Mouse (Mus musculus): ENCODE data around the gene Pagr1b. TPM values are rescaled to one million over a fixed set of nuclear protein-coding genes. Genes with fewer than 3 reads are reported as not detected.

Gene Pagr1b
- polyA plus RNA-seq, 1 experiment from 2014 or later, result 0.31 TPM

GRCm38 (mm10) chr7:127016081-127016480 is 203 bp downstream of the Pagr1b start:
- Histone ChIP-seq H3K4me2 (ENCODE audit: low read length) (peak overlapping the region; percentile 83), H3K9ac (ENCODE audit: low read depth, low read length) (peak overlapping the region; percentile 87), H3K27ac (ENCODE audit: low read depth, low read length) (peak overlapping the region; percentile 96), H3K36me3 (ENCODE audit: control insufficient read depth, insufficient read depth, low read length) (no peaks in the 10 kb centered on the region; the same call in 1 of the 2 replicates), H3K4me1 (ENCODE audit: control insufficient read depth, insufficient read depth, low read depth, low read length) (peaks cover 46% of the 10 kb centered on the region), H3K9me3 (ENCODE audit: control insufficient read depth, low read length) (no peaks in the 10 kb centered on the region), H3K4me3 (ENCODE audit: low read length) (peak overlapping the region; percentile 64), H3K27me3 (replicated peaks; ENCODE audit: control insufficient read depth, insufficient read depth, low read length) (no peaks in the 10 kb centered on the region)
- WGBS, result 0% methylated on average over 10 of the region's 10 CpGs
- ATAC-seq, result peak; percentile 12

- H3K4me1 ChIP-seq (ENCODE audit: control insufficient read depth, insufficient read depth, low read depth, low read length), result peaks cover 40% of the 10 kb centered on the region
- no peak overlapping the region for H3K27ac ChIP-seq (ENCODE audit: low read depth, low read length)
- no peaks in the 10 kb centered on the region for H3K27me3 ChIP-seq (replicated peaks; ENCODE audit: control insufficient read depth, insufficient read depth, low read length)
- 93% methylated on average over 12 of the region's 12 CpGs for WGBS
- no peaks in the 10 kb centered on the region for H3K9me3 ChIP-seq (ENCODE audit: control insufficient read depth, low read length)
- no peak overlapping the region for H3K9ac ChIP-seq (ENCODE audit: low read depth, low read length)
- no peak overlapping the region for H3K4me3 ChIP-seq (ENCODE audit: low read length)
- no peak overlapping the region for H3K4me2 ChIP-seq (ENCODE audit: low read length)
- no peaks in the 10 kb centered on the region; the same call in 1 of the 2 replicates for H3K36me3 ChIP-seq (ENCODE audit: control insufficient read depth, insufficient read depth, low read length)
- no peak for ATAC-seq
These were observed 1.3 kb downstream of the Pagr1b start for GRCm38 (mm10) chr7:127014993-127015392.

- peak within 1 kb of the TSS; percentile 38 for H3K4me2 ChIP-seq (ENCODE audit: low read length)
- ATAC-seq, result no peak
- H3K9me3 ChIP-seq (ENCODE audit: control insufficient read depth, low read length), result no peaks in the 10 kb centered on the region
- H3K4me3 ChIP-seq (ENCODE audit: low read length), result peak within 1 kb of the TSS; percentile 29
- peak within 1 kb of the TSS; percentile 0; the same call in 1 of the 2 replicates for H3K9ac ChIP-seq (ENCODE audit: low read depth, low read length)
- H3K27ac ChIP-seq (ENCODE audit: low read depth, low read length), result no peak within 1 kb of the TSS
- no peaks in the 10 kb centered on the region; the same call in 1 of the 2 replicates for H3K36me3 ChIP-seq (ENCODE audit: control insufficient read depth, insufficient read depth, low read length)
- H3K27me3 ChIP-seq (replicated peaks; ENCODE audit: control insufficient read depth, insufficient read depth, low read length), result no peaks in the 10 kb centered on the region
- H3K4me1 ChIP-seq (ENCODE audit: control insufficient read depth, insufficient read depth, low read depth, low read length), result peaks cover 34% of the 10 kb centered on the region
- WGBS, result 74% methylated on average over 11 of the region's 11 CpGs
These were observed 2.0 kb downstream of the Pagr1b start, which contains the start of gene Mvp for GRCm38 (mm10) chr7:127014320-127014719. TSS of gene Mvp (minus strand) at chr7:127014621.

- Histone ChIP-seq H3K9me3 (ENCODE audit: control insufficient read depth, low read length) (no peaks in the 10 kb centered on the region), H3K27ac (ENCODE audit: low read depth, low read length) (no peak overlapping the region), H3K27me3 (replicated peaks; ENCODE audit: control insufficient read depth, insufficient read depth, low read length) (no peaks in the 10 kb centered on the region), H3K9ac (ENCODE audit: low read depth, low read length) (no peak overlapping the region), H3K4me1 (ENCODE audit: control insufficient read depth, insufficient read depth, low read depth, low read length) (peaks cover 25% of the 10 kb centered on the region), H3K4me3 (ENCODE audit: low read length) (no peak overlapping the region), H3K4me2 (ENCODE audit: low read length) (no peak overlapping the region), H3K36me3 (ENCODE audit: control insufficient read depth, insufficient read depth, low read length) (no peaks in the 10 kb centered on the region; the same call in 1 of the 2 replicates)
- 96% methylated on average over 6 of the region's 6 CpGs for WGBS
- no peak for ATAC-seq
These were observed 2.9 kb downstream of the Pagr1b start for GRCm38 (mm10) chr7:127013385-127013784.

GRCm38 (mm10) chr7:127012845-127013244 is 3.4 kb downstream of the Pagr1b start:
- peaks cover 19% of the 10 kb centered on the region for H3K4me1 ChIP-seq (ENCODE audit: control insufficient read depth, insufficient read depth, low read depth, low read length)
- no peak for ATAC-seq
- WGBS, result 95% methylated on average over 10 of the region's 10 CpGs
- H3K4me2 ChIP-seq (ENCODE audit: low read length), result no peak overlapping the region
- no peak overlapping the region for H3K9ac ChIP-seq (ENCODE audit: low read depth, low read length)
- H3K4me3 ChIP-seq (ENCODE audit: low read length), result no peak overlapping the region
- no peak overlapping the region for H3K27ac ChIP-seq (ENCODE audit: low read depth, low read length)
- H3K27me3 ChIP-seq (replicated peaks; ENCODE audit: control insufficient read depth, insufficient read depth, low read length), result no peaks in the 10 kb centered on the region
- H3K9me3 ChIP-seq (ENCODE audit: control insufficient read depth, low read length), result no peaks in the 10 kb centered on the region
- H3K36me3 ChIP-seq (ENCODE audit: control insufficient read depth, insufficient read depth, low read length), result no peaks in the 10 kb centered on the region; the same call in 1 of the 2 replicates

- 92% methylated on average over 6 of the region's 6 CpGs for WGBS
- H3K27ac ChIP-seq (ENCODE audit: low read depth, low read length), result no peak overlapping the region
- H3K4me3 ChIP-seq (ENCODE audit: low read length), result no peak overlapping the region
- no peaks in the 10 kb centered on the region for H3K9me3 ChIP-seq (ENCODE audit: control insufficient read depth, low read length)
- H3K36me3 ChIP-seq (ENCODE audit: control insufficient read depth, insufficient read depth, low read length), result no peaks in the 10 kb centered on the region; the same call in 1 of the 2 replicates
- H3K4me2 ChIP-seq (ENCODE audit: low read length), result no peak overlapping the region
- H3K27me3 ChIP-seq (replicated peaks; ENCODE audit: control insufficient read depth, insufficient read depth, low read length), result no peaks in the 10 kb centered on the region
- H3K9ac ChIP-seq (ENCODE audit: low read depth, low read length), result no peak overlapping the region
- peaks cover 16% of the 10 kb centered on the region for H3K4me1 ChIP-seq (ENCODE audit: control insufficient read depth, insufficient read depth, low read depth, low read length)
- no peak for ATAC-seq
These were observed 3.9 kb downstream of the Pagr1b start for GRCm38 (mm10) chr7:127012374-127012773.

GRCm38 (mm10) chr7:127011717-127012116 is 4.6 kb downstream of the Pagr1b start:
- no peak overlapping the region for H3K9ac ChIP-seq (ENCODE audit: low read depth, low read length)
- H3K27ac ChIP-seq (ENCODE audit: low read depth, low read length), result no peak overlapping the region
- 82% methylated on average over 2 of the region's 2 CpGs for WGBS
- H3K27me3 ChIP-seq (replicated peaks; ENCODE audit: control insufficient read depth, insufficient read depth, low read length), result no peaks in the 10 kb centered on the region
- no peak overlapping the region for H3K4me2 ChIP-seq (ENCODE audit: low read length)
- H3K36me3 ChIP-seq (ENCODE audit: control insufficient read depth, insufficient read depth, low read length), result no peaks in the 10 kb centered on the region; the same call in 1 of the 2 replicates
- peaks cover 16% of the 10 kb centered on the region for H3K4me1 ChIP-seq (ENCODE audit: control insufficient read depth, insufficient read depth, low read depth, low read length)
- no peak for ATAC-seq
- no peaks in the 10 kb centered on the region for H3K9me3 ChIP-seq (ENCODE audit: control insufficient read depth, low read length)
- H3K4me3 ChIP-seq (ENCODE audit: low read length), result no peak overlapping the region

- H3K4me2 ChIP-seq (ENCODE audit: low read length), result no peak overlapping the region
- no peak overlapping the region for H3K4me3 ChIP-seq (ENCODE audit: low read length)
- H3K36me3 ChIP-seq (ENCODE audit: control insufficient read depth, insufficient read depth, low read length), result no peaks in the 10 kb centered on the region; the same call in 1 of the 2 replicates
- H3K27me3 ChIP-seq (replicated peaks; ENCODE audit: control insufficient read depth, insufficient read depth, low read length), result no peaks in the 10 kb centered on the region
- H3K9me3 ChIP-seq (ENCODE audit: control insufficient read depth, low read length), result no peaks in the 10 kb centered on the region
- ATAC-seq, result no peak
- H3K9ac ChIP-seq (ENCODE audit: low read depth, low read length), result no peak overlapping the region
- H3K27ac ChIP-seq (ENCODE audit: low read depth, low read length), result no peak overlapping the region
- 95% methylated on average over 2 of the region's 2 CpGs for WGBS
- peaks cover 15% of the 10 kb centered on the region for H3K4me1 ChIP-seq (ENCODE audit: control insufficient read depth, insufficient read depth, low read depth, low read length)
These were observed 5.2 kb downstream of the Pagr1b start for GRCm38 (mm10) chr7:127011051-127011450.

GRCm38 (mm10) chr7:127009307-127010085 is 6.8 kb downstream of the Pagr1b start:
- peaks cover 6% of the 10 kb centered on the region for H3K4me1 ChIP-seq (ENCODE audit: control insufficient read depth, insufficient read depth, low read depth, low read length)
- H3K9ac ChIP-seq (ENCODE audit: low read depth, low read length), result no peak overlapping the region
- H3K4me2 ChIP-seq (ENCODE audit: low read length), result no peak overlapping the region
- H3K36me3 ChIP-seq (ENCODE audit: control insufficient read depth, insufficient read depth, low read length), result no peaks in the 10 kb centered on the region
- H3K4me3 ChIP-seq (ENCODE audit: low read length), result no peak overlapping the region
- no peaks in the 10 kb centered on the region for H3K9me3 ChIP-seq (ENCODE audit: control insufficient read depth, low read length)
- no peak for ATAC-seq
- no peaks in the 10 kb centered on the region for H3K27me3 ChIP-seq (replicated peaks; ENCODE audit: control insufficient read depth, insufficient read depth, low read length)
- 81% methylated on average over 17 of the region's 17 CpGs for WGBS
- H3K27ac ChIP-seq (ENCODE audit: low read depth, low read length), result peak overlapping the region; percentile 54; the same call in 1 of the 2 replicates

All from hindbrain, embryonic 16.5 days (tissue).